Mouse (Mus musculus): ENCODE measurements at regions not wholly inside any gene's neighbourhood (a gene's known extent, or its start where the extent isn't known, plus 50 kb on each side); places are given as distances from the start of the nearest gene placed in this dataset.

DNA sequence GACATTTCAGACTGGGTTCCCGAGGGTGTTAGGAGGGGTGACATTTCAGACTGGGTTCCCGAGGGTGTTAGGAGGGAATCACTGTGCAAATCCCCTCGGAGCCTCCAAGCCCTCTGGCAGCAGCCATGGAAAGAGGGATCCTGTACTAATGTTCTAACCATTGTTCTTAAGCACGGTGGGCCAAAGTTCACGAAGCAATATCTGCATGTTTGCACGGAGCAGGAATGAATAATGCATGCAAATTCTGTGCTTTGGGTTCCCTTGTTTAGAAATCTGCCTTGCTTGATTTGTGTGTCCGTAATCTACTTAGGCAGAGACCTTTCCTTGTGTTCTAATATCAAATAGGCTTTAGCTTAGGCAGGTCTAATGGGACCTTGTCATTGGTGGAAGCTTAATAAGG, 55.9 kb upstream of the Zfp280d start:
- intact Hi-C loops (cut with DNase I), result no loop called here
- no peak overlapping the region for H3K4me3 ChIP-seq
- TF ChIP-seq CTCF (IDR thresholded peaks at IDR 0.05), result no peak
- DNase-seq (ENCODE audit: extremely low spot score in 1 of 2, low spot score in 2 of 2), result no peak
- no peak overlapping the region for H3K27ac ChIP-seq

GRCm38 (mm10) chr9:72219892-72220291, 54.8 kb upstream of the Zfp280d start:
- Histone ChIP-seq H3K27ac (no peak overlapping the region), H3K4me3 (no peak overlapping the region)
- DNase-seq (ENCODE audit: extremely low spot score in 1 of 2, low spot score in 2 of 2), result no peak
- TF ChIP-seq CTCF (IDR thresholded peaks at IDR 0.05), result no peak
- intact Hi-C loops (cut with DNase I), result no loop called here

DNA sequence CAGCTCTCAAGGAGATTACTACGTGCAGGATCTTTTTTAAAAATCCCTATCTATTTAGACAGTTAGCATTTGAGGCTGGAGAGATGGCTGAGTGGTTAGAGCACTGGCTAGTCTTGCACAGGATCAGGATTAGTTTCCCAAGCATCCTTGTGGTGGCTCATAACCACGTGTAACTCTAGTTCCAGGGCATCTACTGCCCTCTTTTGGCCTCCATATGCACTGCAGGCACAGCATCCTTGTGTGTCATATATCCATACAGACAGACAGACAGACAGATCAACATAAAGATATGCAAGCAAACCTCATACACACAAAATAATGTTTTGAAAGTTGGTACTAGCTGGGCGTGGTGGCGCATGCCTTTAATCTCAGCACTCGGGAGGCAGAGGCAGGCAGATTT, 53.3 kb upstream of the Zfp280d start:
- peak; percentile 2 for TF ChIP-seq CTCF (IDR thresholded peaks at IDR 0.05)
- intact Hi-C loops (cut with DNase I), result no loop called here
- no peak overlapping the region for H3K27ac ChIP-seq
- no peak for DNase-seq (ENCODE audit: extremely low spot score in 1 of 2, low spot score in 2 of 2)
- no peak overlapping the region for H3K4me3 ChIP-seq

All from left cerebral cortex, adult 2 months (tissue).